In genomic region chr1:191435359-191435758, GRCm38 (mm10) we compare ENCODE assay signal across 8 mouse cellular contexts. TPM values are rescaled to one million over a fixed set of nuclear protein-coding genes. Genes with fewer than 3 reads are reported as not detected.
DNase-seq lines count a peak whose midpoint lies in the region; ATAC-seq and TF ChIP-seq lines count a peak whose summit lies in the region.

No protein-coding gene starts in this region.

- peak; percentile 67 for ATAC-seq in neural tube, embryonic 13.5 days (ENCODE audit: low read depth)
- peak; percentile 46 for ATAC-seq in frontal cortex, adult (ENCODE audit: low TSS enrichment)
- ATAC-seq in megakaryocyte progenitor cell, adult 5-6 weeks (replicated peaks; ENCODE audit: poor library complexity): no peak

- H3K4me1 ChIP-seq in neural tube, embryonic 13.5 days (replicated peaks): peaks cover 25% of the 10 kb centered on the region
- peaks cover 11% of the 10 kb centered on the region for H3K4me1 ChIP-seq in thymus, adult 2 months (replicated peaks; ENCODE audit: control insufficient read depth, insufficient read depth, low read length)

- no peaks in the 10 kb centered on the region for H3K79me2 ChIP-seq in myocyte (ENCODE audit: control insufficient read depth, insufficient read depth)

- no peak overlapping the region; the same call in 1 of the 2 replicates for H3K27ac ChIP-seq in neural tube, embryonic 13.5 days (replicated peaks)
- H3K27ac ChIP-seq in thymus, adult 2 months (ENCODE audit: control insufficient read depth, insufficient read depth, low read length): no peak overlapping the region

- WGBS in neural tube, embryonic 13.5 days: 5% methylated on average over 1 of the region's 1 CpGs
- whole genome bisulfite sequencing in thymus, adult 2 months: 100% methylated on average over 1 of the region's 1 CpGs

- no peaks in the 10 kb centered on the region for H3K36me3 ChIP-seq in neural tube, embryonic 13.5 days
- no peaks in the 10 kb centered on the region for H3K36me3 ChIP-seq in myocyte (ENCODE audit: control insufficient read depth, insufficient read depth)
- no peaks in the 10 kb centered on the region for H3K36me3 ChIP-seq in thymus, adult 2 months (ENCODE audit: control insufficient read depth, insufficient read depth, low read length)

- H3K27me3 ChIP-seq in neural tube, embryonic 13.5 days: no peaks in the 10 kb centered on the region
- no peaks in the 10 kb centered on the region for H3K27me3 ChIP-seq in myocyte (ENCODE audit: control insufficient read depth, insufficient read depth, insufficient read length)
- H3K27me3 ChIP-seq in thymus, adult 2 months (ENCODE audit: control insufficient read depth, insufficient read depth, low read length): no peaks in the 10 kb centered on the region

- H3K9ac ChIP-seq in neural tube, embryonic 13.5 days: no peak overlapping the region

- H3K9me3 ChIP-seq in neural tube, embryonic 13.5 days: no peaks in the 10 kb centered on the region

- no peak overlapping the region for H3ac ChIP-seq in myocyte (ENCODE audit: control insufficient read depth, insufficient read length)

- no peak for TF ChIP-seq CTCF in thymus, adult 2 months (IDR thresholded peaks at IDR 0.05; ENCODE audit: borderline replicate concordance, control insufficient read depth, extremely low read depth, insufficient read depth, low read length, poor library complexity)

- DNase-seq in neural tube, embryonic 10.5 days (ENCODE audit: extremely low spot score, low spot score): no peak
- DNase-seq in heart, postnatal 4 days: peak; percentile 79
- DNase-seq in layer of hippocampus, postnatal 36 days: peak; percentile 66 to 67
- no peak for DNase-seq in thymus, adult 2 months

- no peak overlapping the region for H3K4me2 ChIP-seq in neural tube, embryonic 13.5 days
- no peak overlapping the region for H3K4me2 ChIP-seq in myocyte (ENCODE audit: low read depth)

- H3K4me3 ChIP-seq in neural tube, embryonic 13.5 days: no peak overlapping the region
- H3K4me3 ChIP-seq in myocyte: no peak overlapping the region
- H3K4me3 ChIP-seq in thymus, adult 2 months (ENCODE audit: control insufficient read depth, insufficient read depth, low read length): no peak overlapping the region

- no peak for TF ChIP-seq POLR2A in myocyte (IDR thresholded peaks at IDR 0.05; ENCODE audit: insufficient read length, low read depth)
- no peak for TF ChIP-seq POLR2A in thymus, adult 2 months (IDR thresholded peaks at IDR 0.05; ENCODE audit: control insufficient read depth, extremely low read depth, insufficient read depth, low read length, poor library complexity)

TF ChIP-seq in myocyte, 11 proteins besides CTCF, POLR2A, EP300 and RAD21:
- TF ChIP-seq REST (IDR thresholded peaks at IDR 0.05; ENCODE audit: insufficient read depth, insufficient read length) (no peak), USF1 (IDR thresholded peaks at IDR 0.05; ENCODE audit: low read depth) (no peak), POLR2AphosphoS2 (IDR thresholded peaks at IDR 0.05; ENCODE audit: insufficient read length, low read depth) (no peak), SRF (IDR thresholded peaks at IDR 0.05; ENCODE audit: control insufficient read depth, insufficient read length, low read depth) (no peak), MAX (IDR thresholded peaks at IDR 0.05; ENCODE audit: low read depth) (no peak), TCF3 (IDR thresholded peaks at IDR 0.05; ENCODE audit: insufficient read length, low read depth) (peak; percentile 66), MYOG (IDR thresholded peaks at IDR 0.05; ENCODE audit: control insufficient read depth in 1 of 3, insufficient read depth in 1 of 3, insufficient read length in 2 of 3, low read depth in 2 of 3) (peak; percentile 68 to 92 (median 86)), CEBPB (IDR thresholded peaks at IDR 0.05; ENCODE audit: insufficient read depth, poor library complexity, severe bottlenecking) (no peak), TCF12 (IDR thresholded peaks at IDR 0.05; ENCODE audit: insufficient read depth, poor library complexity, severe bottlenecking) (peak; percentile 26), MYOD1 (IDR thresholded peaks at IDR 0.05; ENCODE audit: control insufficient read depth in 1 of 3, insufficient read length in 2 of 3, low read depth in 2 of 3) (peak in 2 of 3 experiments; percentile 76 to 80), E2F4 (IDR thresholded peaks at IDR 0.05; ENCODE audit: insufficient read depth) (no peak)

RNA-seq across cellular contexts. Expression of gene Ppp2r5a, which starts 32.3 kb away (rescaled TPM):
- 8.6 and 8.7 TPM in 2 replicates for polyA plus RNA-seq in neural tube, embryonic 13.5 days (2015; fragmentation: Nextera tagmentation; extraction: Ambion mirVana)
- total RNA-seq in heart, postnatal 4 days (2021): 10 to 100 TPM; 90.7 to 95.0 TPM
- 10 to 100 TPM; 68.3 to 77.4 TPM for total RNA-seq in layer of hippocampus, postnatal 36 days (2021)
- polyA plus RNA-seq in myocyte (2012; fragmentation: generic; extraction: Trizol): 28.1 TPM
- 145 and 167 TPM in 2 replicates for polyA plus RNA-seq in thymus, adult 2 months (2012; rRNA removed)
- total RNA-seq in megakaryocyte progenitor cell, adult 5-6 weeks (2015): 124 and 129 TPM in 2 replicates
- total RNA-seq in megakaryocyte progenitor cell, adult 5-6 weeks (2017): 125 and 139 TPM in 2 replicates

Comparison
In these comparisons a context has a peak if more than half of its experiments do, and no peak if none do; other contexts are left out.
1. DNase-seq: peak in heart, postnatal 4 days (single experiment) and layer of hippocampus, postnatal 36 days (2 of 2); none in neural tube, embryonic 10.5 days (single experiment) and thymus, adult 2 months (single experiment).